Mouse (Mus musculus) liver, adult 2 months (tissue): ENCODE measurements around the gene Dot1l. TPM values are rescaled to one million over a fixed set of nuclear protein-coding genes. Genes with fewer than 3 reads are reported as not detected.
A peak's percentile ranks its signal among the peaks of the same experiment; 100 is the strongest.

ENCODE experiments used
- DNase-seq: peaks from one replicate; pipeline ENCODE4 v3.0.0-alpha.2; 2011; ENCODE audit warnings: low read depth, low spot score; ENCODE audit errors: extremely low read depth
- H3K27ac ChIP-seq: fragments of 200-500 bp; replicated peaks from 2 replicates; pipeline ENCODE4 v1.5.1; 2012; ENCODE audit warnings: low read depth, mild to moderate bottlenecking, control low read depth, inconsistent platforms, low read length; ENCODE audit not compliant: insufficient read depth
- H3K27me3 ChIP-seq: fragments of 200-500 bp; 2 replicates; pipeline ENCODE4 v1.6.1; 2012; ENCODE audit warnings: mild to moderate bottlenecking, moderate library complexity, low read length, inconsistent platforms; ENCODE audit not compliant: control insufficient read depth, insufficient read depth
- H3K36me3 ChIP-seq: fragments of 200-500 bp; 2 replicates; pipeline ENCODE4 v1.6.1; 2012; ENCODE audit warnings: low read length, inconsistent platforms; ENCODE audit not compliant: control insufficient read depth, insufficient read depth
- H3K4me1 ChIP-seq: fragments of 200-500 bp; 2 replicates; pipeline ENCODE4 v1.6.1; 2011; ENCODE audit warnings: low read length; ENCODE audit not compliant: control insufficient read depth, insufficient read depth
- H3K4me3 ChIP-seq: fragments of 200-500 bp; 2 replicates; pipeline ENCODE4 v1.5.1; 2011; ENCODE audit warnings: low read depth, mild to moderate bottlenecking, control low read depth, low read length, moderate library complexity; ENCODE audit not compliant: insufficient read depth
- H3K79me2 ChIP-seq: fragments of 200-500 bp; 2 replicates; pipeline ENCODE4 v1.6.1; 2012; ENCODE audit warnings: inconsistent platforms, mild to moderate bottlenecking, low read length, moderate library complexity; ENCODE audit not compliant: control insufficient read depth, insufficient read depth
- H3K9ac ChIP-seq: fragments of 200-500 bp; 2 replicates; pipeline ENCODE4 v1.6.1; 2012; ENCODE audit warnings: low read depth, mild to moderate bottlenecking, control low read depth, inconsistent platforms, low read length
- CTCF ChIP-seq: fragments of 200-500 bp; IDR thresholded peaks from 2 replicates; pipeline ENCODE4 v1.5.1; 2011; ENCODE audit warnings: low read depth, low read length, control low read depth
- POLR2A ChIP-seq: fragments of 200-500 bp; IDR thresholded peaks from 2 replicates; pipeline ENCODE4 v1.6.1; 2011; ENCODE audit warnings: low read length, control low read depth; ENCODE audit not compliant: insufficient read depth; ENCODE audit errors: extremely low read depth
- WGBS: fragments of 180-500 bp; shearing (Covaris S2); methylation state at CpG from one replicate; pipeline ENCODE4 v1.1.7; 2018; 5-methylcytosine and 5-hydroxymethylcytosine counted together
- polyA plus RNA-seq: library from polyadenylated mRNA; depleted of rRNA; stranded (reverse); fragments of >200 nt; gene quantifications from 2 replicates; pipeline ENCODE4 v1.2.3, GENCODE M21; 2012
- total RNA-seq: library from RNA; depleted of rRNA; stranded (reverse); fragments of >200 nt; gene quantifications from 2 replicates; pipeline ENCODE4 v1.2.3, GENCODE M21; 2014

The Dot1l gene
- total and polyA plus RNA-seq, 2 experiments = 2.4 to 14.8 TPM

GRCm38 (mm10) chr10:80760596-80761524 lies 5.9 kb downstream of the Dot1l start:
- WGBS = 42% methylated on average over 4 of the region's 4 CpGs
- no peak overlapping the region for H3K9ac ChIP-seq
- peaks cover 68% of the 10 kb centered on the region; the same call in 1 of the 2 replicates for H3K79me2 ChIP-seq
- H3K27me3 ChIP-seq = no peaks in the 10 kb centered on the region
- no peak overlapping the region for H3K4me3 ChIP-seq
- H3K4me1 ChIP-seq = peaks cover 68% of the 10 kb centered on the region
- peak; percentile 46 for DNase-seq
- H3K36me3 ChIP-seq = no peaks in the 10 kb centered on the region
- TF ChIP-seq POLR2A = no peak
- 0 out of 2 replicates have a peak overlapping the region, but pooled peaks have one; percentile 4 for H3K27ac ChIP-seq

GRCm38 (mm10) chr10:80761821-80762220 lies 6.8 kb downstream of the Dot1l start:
- no peaks in the 10 kb centered on the region for H3K27me3 ChIP-seq
- no peaks in the 10 kb centered on the region for H3K36me3 ChIP-seq
- no peak overlapping the region for H3K4me3 ChIP-seq
- H3K79me2 ChIP-seq = peaks cover 60% of the 10 kb centered on the region; the same call in 1 of the 2 replicates
- DNase-seq = peak; percentile 60
- 41% methylated on average over 3 of the region's 3 CpGs for WGBS
- peaks cover 68% of the 10 kb centered on the region for H3K4me1 ChIP-seq
- TF ChIP-seq CTCF (no peak), POLR2A (no peak)
- H3K9ac ChIP-seq = no peak overlapping the region
- no peak overlapping the region for H3K27ac ChIP-seq

GRCm38 (mm10) chr10:80763502-80763901 lies 8.5 kb downstream of the Dot1l start:
- Histone ChIP-seq H3K27ac (no peak overlapping the region), H3K9ac (no peak overlapping the region), H3K79me2 (peaks cover 51% of the 10 kb centered on the region; the same call in 1 of the 2 replicates), H3K27me3 (no peaks in the 10 kb centered on the region), H3K4me1 (peaks cover 60% of the 10 kb centered on the region), H3K36me3 (peaks cover 8% of the 10 kb centered on the region), H3K4me3 (no peak overlapping the region)
- WGBS = 79% methylated on average over 2 of the region's 2 CpGs
- no peak for TF ChIP-seq POLR2A
- TF ChIP-seq CTCF = no peak
- DNase-seq = no peak

GRCm38 (mm10) chr10:80765746-80766145 lies 10.7 kb downstream of the Dot1l start:
- 19% methylated on average over 2 of the region's 2 CpGs for WGBS
- peak; percentile 73 for DNase-seq
- peaks cover 13% of the 10 kb centered on the region for H3K36me3 ChIP-seq

GRCm38 (mm10) chr10:80766161-80766815 lies 11.3 kb downstream of the Dot1l start:
- H3K27me3 ChIP-seq = no peaks in the 10 kb centered on the region
- TF ChIP-seq CTCF (no peak), POLR2A (no peak)
- peaks cover 41% of the 10 kb centered on the region for H3K4me1 ChIP-seq
- peak; percentile 96 for DNase-seq
- 26% methylated on average over 10 of the region's 10 CpGs for WGBS
- H3K9ac ChIP-seq = 0 out of 2 replicates have a peak overlapping the region, but pooled peaks have one; percentile 3
- peak overlapping the region; percentile 83 for H3K27ac ChIP-seq
- no peak overlapping the region for H3K4me3 ChIP-seq
- peaks cover 27% of the 10 kb centered on the region; the same call in 1 of the 2 replicates for H3K79me2 ChIP-seq
- H3K36me3 ChIP-seq = peaks cover 17% of the 10 kb centered on the region

More at GRCm38 (mm10) chr10:80765746-80766145, 10.7 kb downstream of the Dot1l start:
- Histone ChIP-seq H3K27ac (peak overlapping the region; percentile 83), H3K4me1 (peaks cover 46% of the 10 kb centered on the region), H3K4me3 (no peak overlapping the region), H3K79me2 (peaks cover 33% of the 10 kb centered on the region; the same call in 1 of the 2 replicates), H3K9ac (no peak overlapping the region), H3K27me3 (no peaks in the 10 kb centered on the region)
- TF ChIP-seq POLR2A (no peak), CTCF (no peak)
